ENCODE assay signal across 21 mouse cellular contexts in the genomic region with DNA sequence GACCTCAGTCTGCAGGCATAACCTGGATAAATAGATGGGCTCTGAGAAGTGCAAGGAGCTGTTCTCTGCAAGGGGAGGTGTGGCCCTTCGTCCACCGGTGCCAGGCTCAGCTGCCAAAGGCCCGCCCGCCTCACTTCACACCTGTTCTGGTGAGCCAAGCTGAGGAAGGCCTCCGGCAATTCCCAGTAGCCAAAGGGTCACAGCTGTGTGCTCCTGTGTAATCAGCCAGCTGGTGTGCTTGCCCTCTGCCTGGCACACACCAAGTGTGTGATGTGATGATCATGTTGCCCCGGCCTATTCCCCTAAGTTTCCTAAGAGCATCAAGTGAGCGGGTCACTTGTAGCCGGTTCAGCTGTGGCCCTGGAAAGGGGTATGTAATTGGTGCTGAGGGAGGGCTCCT.
DNase-seq lines count a peak whose midpoint lies in the region; ATAC-seq lines count a peak whose summit lies in the region.
"Had no signal": no experiment of that assay in that cellular context is flagged by ENCODE, and none has a peak within 500 bp of the region (broad histone marks: within the 10 kb centered on the region; RNA-seq: fewer than 3 reads in every experiment).

No protein-coding gene starts in this region.

- H3K9me3 ChIP-seq in liver, embryonic 12.5 days (replicated peaks), result no peaks in the 10 kb centered on the region
- no peaks in the 10 kb centered on the region for H3K9me3 ChIP-seq in limb, embryonic 13.5 days
- H3K9me3 ChIP-seq: forebrain, embryonic 10.5 days; heart, embryonic 10.5 days; heart, embryonic 15.5 days; hindbrain, embryonic 15.5 days had no signal

- intact Hi-C loops in gastrocnemius, postnatal 14 days (cut with DNase I; ENCODE audit: low total_unique reads), result no loop called here

- no peak overlapping the region for H3K9ac ChIP-seq in liver, embryonic 12.5 days
- no peak overlapping the region for H3K9ac ChIP-seq in limb, embryonic 13.5 days
- H3K9ac ChIP-seq: heart, embryonic 15.5 days; hindbrain, embryonic 15.5 days had no signal

- ATAC-seq in liver, embryonic 12.5 days, result 0 out of 2 replicates have a peak, but pooled peaks have one; percentile 5
- no peak for ATAC-seq in limb, embryonic 13.5 days (ENCODE audit: low FRiP score, low read depth)
- ATAC-seq: forebrain, embryonic 14.5 days; intestine, embryonic 16.5 days had no signal

- H3K36me3 ChIP-seq in liver, embryonic 12.5 days, result peaks cover 98% of the 10 kb centered on the region
- H3K36me3 ChIP-seq in limb, embryonic 13.5 days, result peaks cover 90% of the 10 kb centered on the region

- 86% methylated on average over 8 of the region's 8 CpGs for WGBS in liver, embryonic 12.5 days (ENCODE audit: insufficient replicate concordance)
- WGBS in limb, embryonic 13.5 days, result 73% methylated on average over 8 of the region's 8 CpGs

- no peaks in the 10 kb centered on the region for H3K4me1 ChIP-seq in liver, embryonic 12.5 days
- peaks cover 53% of the 10 kb centered on the region for H3K4me1 ChIP-seq in limb, embryonic 13.5 days
- H3K4me1 ChIP-seq: forebrain, embryonic 10.5 days had no signal

- peak; percentile 43 for DNase-seq in gastrocnemius, postnatal 14 days
- no peak for DNase-seq in gastrocnemius, postnatal 10 days
- DNase-seq in liver, result no peak
- DNase-seq in skeletal muscle tissue, adult 2 months (ENCODE audit: low read depth, low spot score), result peak; percentile 83
- DNase-seq in thymus, postnatal 10 days (ENCODE audit: low spot score in 2 of 2), result no peak
- no peak for DNase-seq in frontal cortex, postnatal 36 days (ENCODE audit: low spot score in 2 of 2)
- DNase-seq: adrenal gland, adult 2 months; adrenal gland, postnatal 25 days; cerebellum, adult 18-20 months; cerebellum, adult 9-11 months; heart, adult 11 months; heart, postnatal 36 days had no signal

- no peaks in the 10 kb centered on the region for H3K27me3 ChIP-seq in liver, embryonic 12.5 days (replicated peaks)
- no peaks in the 10 kb centered on the region for H3K27me3 ChIP-seq in limb, embryonic 13.5 days
- H3K27me3 ChIP-seq: heart, embryonic 15.5 days; hindbrain, embryonic 15.5 days had no signal

- H3K4me2 ChIP-seq in liver, embryonic 12.5 days, result no peak overlapping the region
- H3K4me2 ChIP-seq in limb, embryonic 13.5 days (replicated peaks), result no peak overlapping the region
- H3K4me2 ChIP-seq: heart, embryonic 15.5 days; hindbrain, embryonic 15.5 days had no signal

- H3K4me3 ChIP-seq in liver, embryonic 12.5 days, result no peak overlapping the region
- H3K4me3 ChIP-seq in limb, embryonic 13.5 days, result no peak overlapping the region
- H3K4me3 ChIP-seq: erythroblast, embryonic 14.5 days; forebrain, embryonic 10.5 days; heart, embryonic 10.5 days; heart, embryonic 15.5 days; hindbrain, embryonic 15.5 days had no signal

- H3K27ac ChIP-seq in liver, embryonic 12.5 days, result no peak overlapping the region
- H3K27ac ChIP-seq in limb, embryonic 13.5 days, result peak overlapping the region; percentile 33; the same call in 1 of the 2 replicates
- H3K27ac ChIP-seq: forebrain, embryonic 10.5 days; heart, embryonic 10.5 days; heart, embryonic 15.5 days; hindbrain, embryonic 15.5 days had no signal

Comparison
In these comparisons a context has a peak if more than half of its experiments do, and no peak if none do; other contexts are left out.
1. DNase-seq: peak in gastrocnemius, postnatal 14 days (single experiment) and skeletal muscle tissue, adult 2 months (single experiment); none in gastrocnemius, postnatal 10 days (single experiment), liver (single experiment), thymus, postnatal 10 days (0 of 2) and frontal cortex, postnatal 36 days (0 of 2).